Mouse (Mus musculus) lung, postnatal 0 days (tissue): ENCODE measurements at regions not wholly inside any gene's neighbourhood (a gene's known extent, or its start where the extent isn't known, plus 50 kb on each side); places are given as distances from the start of the nearest gene placed in this dataset.
"Not testable (repeated sequence)": the region's sequence is repeated elsewhere in the genome, so short reads cannot be mapped to it uniquely, and the experiment has no call there.

Experiments used
- ATAC-seq: fragments of 200-750 bp; cut with Nextera tagmentation; 2 replicates; pipeline ENCODE4 v1.8.0; 2017; ENCODE audit warnings: moderate library complexity
- DNase-seq: peaks from one replicate; pipeline ENCODE4 v3.0.0-alpha.2; 2016; ENCODE audit warnings: low spot score
- H3K27ac ChIP-seq: fragments of 300-500 bp; sonication (generic); 2 replicates; pipeline ENCODE4 v1.5.1; 2014; ENCODE audit warnings: antibody characterized with exemption, mild to moderate bottlenecking, low read length, mixed read lengths
- H3K27me3 ChIP-seq: fragments of 300-500 bp; sonication (generic); replicated peaks from 2 replicates; pipeline ENCODE4 v1.6.1; 2014; ENCODE audit warnings: low read length, mixed read lengths; ENCODE audit not compliant: insufficient read depth
- H3K36me3 ChIP-seq: fragments of 300-500 bp; sonication (generic); 2 replicates; pipeline ENCODE4 v1.6.1; 2014; ENCODE audit warnings: low read length, mixed read lengths; ENCODE audit not compliant: insufficient read depth
- H3K4me1 ChIP-seq: fragments of 300-500 bp; sonication (generic); 2 replicates; pipeline ENCODE4 v1.6.1; 2014; ENCODE audit warnings: antibody characterized with exemption, low read depth, low read length, mixed read lengths; ENCODE audit not compliant: insufficient read depth
- H3K4me2 ChIP-seq: fragments of 300-500 bp; sonication (generic); replicated peaks from 2 replicates; pipeline ENCODE4 v1.6.1; 2014; ENCODE audit warnings: low read depth, mild to moderate bottlenecking, low read length, moderate library complexity, mixed read lengths
- H3K4me3 ChIP-seq: fragments of 300-500 bp; sonication (generic); 2 replicates; pipeline ENCODE4 v1.5.1; 2014; ENCODE audit warnings: low read depth, low read length
- H3K9ac ChIP-seq: fragments of 300-500 bp; sonication (generic); replicated peaks from 2 replicates; pipeline ENCODE4 v1.6.1; 2014; ENCODE audit warnings: low read depth, mild to moderate bottlenecking
- H3K9me3 ChIP-seq: fragments of 300-500 bp; sonication (generic); 2 replicates; pipeline ENCODE4 v1.6.1; 2016; ENCODE audit warnings: low read length, mixed read lengths
- CTCF ChIP-seq: IDR thresholded peaks from 2 replicates; pipeline ENCODE4 v1.5.1; 2016; ENCODE audit warnings: antibody characterized with exemption, mild to moderate bottlenecking
- EP300 ChIP-seq: IDR thresholded peaks from 2 replicates; pipeline ENCODE4 v1.6.1; 2016; ENCODE audit warnings: antibody characterized with exemption, mild to moderate bottlenecking, control low read depth
- WGBS: fragments of 180-500 bp; shearing (Covaris S2); extraction: QIAGEN DNeasy Blood & Tissue Kit; methylation state at CpG from one replicate; pipeline ENCODE4 v1.1.7; 2014; 5-methylcytosine and 5-hydroxymethylcytosine counted together

DNA sequence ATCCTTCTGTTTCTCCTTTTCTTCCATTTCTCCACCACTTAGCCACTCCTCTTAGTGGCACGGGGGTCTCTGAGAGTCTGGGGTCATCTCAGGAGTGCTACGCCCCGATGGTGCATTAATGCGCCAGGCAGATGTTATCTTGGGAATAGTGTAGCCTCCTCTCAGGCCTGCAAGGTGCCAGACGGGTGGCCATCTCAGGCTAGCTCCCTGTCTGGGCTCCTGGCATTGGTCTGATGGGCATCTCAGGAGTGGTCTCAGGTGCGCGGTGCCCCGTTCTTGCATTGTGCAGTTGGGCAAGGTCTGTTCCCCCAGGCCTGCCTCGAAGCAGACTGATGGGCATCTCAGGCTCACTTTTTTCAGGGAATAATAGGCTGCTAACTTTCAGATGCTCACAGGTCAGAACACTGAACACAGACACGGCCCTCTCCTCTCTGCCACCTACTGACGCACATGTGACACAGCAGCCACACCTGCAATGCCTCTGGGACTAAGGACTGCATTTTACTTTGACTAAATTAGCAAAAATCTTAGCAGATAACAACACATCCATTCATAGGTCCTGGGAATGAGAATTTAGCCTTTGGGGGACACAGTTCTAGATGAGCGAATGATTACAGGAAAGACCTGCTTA is 298.0 kb downstream of the Etnk1 start:
- 68% methylated on average over 12 of the region's 12 CpGs for WGBS

DNA sequence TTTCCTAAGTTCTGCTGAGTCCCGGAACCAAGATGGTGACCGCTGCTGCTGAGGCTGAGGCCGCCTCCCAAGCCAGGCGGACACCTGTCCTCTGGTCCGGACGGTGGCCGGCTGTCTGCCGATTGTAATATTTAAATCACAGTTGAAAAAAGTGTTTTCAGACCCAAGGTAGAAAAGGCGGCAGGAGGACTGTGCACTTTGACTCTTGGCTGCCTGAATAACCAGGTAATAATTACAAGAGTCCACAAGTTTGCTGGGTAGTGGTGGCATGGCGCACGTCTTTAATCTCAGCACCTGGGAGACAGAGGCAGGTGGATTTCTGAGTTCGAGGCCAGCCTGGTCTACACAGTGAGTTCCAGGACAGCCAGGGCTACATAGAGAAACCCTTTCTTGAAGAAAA is 305.7 kb downstream of the Etnk1 start:
- not testable (repeated sequence) for H3K9ac ChIP-seq, H3K4me1 ChIP-seq, DNase-seq, H3K4me3 ChIP-seq, H3K9me3 ChIP-seq, H3K27ac ChIP-seq, ATAC-seq, H3K4me2 ChIP-seq, H3K36me3 ChIP-seq, H3K27me3 ChIP-seq
- whole genome bisulfite sequencing: 95% methylated on average over 9 of the region's 12 CpGs

More for the DNA sequence above, 298.0 kb downstream of the Etnk1 start:
- Histone ChIP-seq H3K9me3 (no peaks in the 10 kb centered on the region), H3K9ac (no peak overlapping the region), H3K4me1 (no peaks in the 10 kb centered on the region), H3K27me3 (no peaks in the 10 kb centered on the region), H3K36me3 (no peaks in the 10 kb centered on the region), H3K4me2 (no peak overlapping the region), H3K27ac (no peak overlapping the region), H3K4me3 (no peak overlapping the region)
- DNase-seq (peak; percentile 35), ATAC-seq (no peak)
- TF ChIP-seq EP300 (no peak), CTCF (peak; percentile 74)

DNA sequence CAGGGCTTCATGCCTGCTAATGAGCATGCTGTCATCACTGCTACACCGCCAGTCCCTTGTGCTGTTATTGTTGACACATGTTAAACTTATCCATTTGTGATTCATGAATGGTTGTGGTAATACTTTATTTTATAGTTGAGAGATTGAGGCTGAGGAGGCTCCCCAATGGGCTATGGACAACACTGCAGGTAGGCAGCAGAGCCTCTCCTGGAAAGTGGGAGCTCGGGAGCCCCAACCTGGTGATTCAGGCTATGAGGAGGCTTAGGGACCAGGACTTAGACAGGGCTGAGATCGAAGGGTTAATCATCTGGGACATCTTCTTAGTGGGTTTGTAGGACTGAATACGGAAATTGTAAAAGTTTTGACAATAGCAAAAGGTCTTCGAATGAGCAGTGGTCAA is 307.4 kb downstream of the Etnk1 start:
- Histone ChIP-seq H3K27ac (no peak overlapping the region), H3K4me3 (no peak overlapping the region), H3K4me2 (no peak overlapping the region), H3K36me3 (no peaks in the 10 kb centered on the region), H3K9ac (no peak overlapping the region), H3K9me3 (no peaks in the 10 kb centered on the region), H3K27me3 (no peaks in the 10 kb centered on the region), H3K4me1 (no peaks in the 10 kb centered on the region)
- no peak for DNase-seq
- TF ChIP-seq EP300: no peak
- TF ChIP-seq CTCF: no peak
- ATAC-seq: no peak
- WGBS: 87% methylated on average over 5 of the region's 5 CpGs

DNA sequence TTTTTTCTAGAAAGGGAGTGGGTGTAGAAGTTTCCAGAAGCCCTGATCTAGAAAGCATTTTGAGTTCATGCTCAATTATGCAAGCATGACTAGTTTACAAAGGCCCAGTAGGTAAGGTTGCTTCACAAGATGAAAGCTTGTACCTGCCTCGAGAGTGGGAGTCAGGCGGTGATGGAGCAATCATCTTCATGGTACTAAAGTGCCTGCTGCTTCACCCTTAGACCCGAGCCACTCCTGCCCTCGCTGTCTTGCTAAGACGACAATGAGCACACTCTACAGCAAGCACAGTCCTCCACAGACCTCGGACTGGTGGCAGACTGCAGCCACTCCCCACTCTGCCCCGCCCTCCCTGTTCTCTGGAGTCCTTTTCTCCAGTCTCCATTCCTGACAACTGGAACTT is 308.3 kb downstream of the Etnk1 start:
- no peak overlapping the region for H3K9ac ChIP-seq
- no peaks in the 10 kb centered on the region for H3K27me3 ChIP-seq
- no peak overlapping the region for H3K4me3 ChIP-seq
- H3K4me1 ChIP-seq: no peaks in the 10 kb centered on the region
- H3K36me3 ChIP-seq: no peaks in the 10 kb centered on the region
- no peaks in the 10 kb centered on the region for H3K9me3 ChIP-seq
- 42% methylated on average over 7 of the region's 7 CpGs for WGBS
- ATAC-seq (peak; percentile 95), DNase-seq (peak; percentile 76)
- 0 out of 2 replicates have a peak overlapping the region, but pooled peaks have one; percentile 26 for H3K27ac ChIP-seq
- peak; percentile 71 for TF ChIP-seq EP300
- no peak for TF ChIP-seq CTCF
- no peak overlapping the region for H3K4me2 ChIP-seq

DNA sequence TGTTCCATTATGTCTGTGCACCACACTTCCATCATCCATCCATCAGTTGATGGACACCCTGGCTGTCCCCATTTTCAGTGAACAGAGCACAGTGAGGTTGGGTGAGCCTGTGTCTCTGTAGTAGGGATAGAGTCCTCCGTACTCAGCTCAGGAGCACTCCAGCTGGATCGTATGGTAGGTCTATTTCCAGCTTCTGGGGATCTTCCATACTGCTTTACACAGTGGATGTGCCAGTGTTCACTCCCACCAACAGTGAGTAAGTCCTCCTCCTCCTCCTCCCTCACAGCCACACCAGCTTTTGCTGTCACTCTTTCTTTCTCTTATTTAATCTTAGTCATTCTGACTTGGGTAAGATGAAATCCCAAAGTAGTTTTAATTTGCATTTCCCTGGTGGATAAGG is 310.4 kb downstream of the Etnk1 start:
- no peak overlapping the region for H3K4me2 ChIP-seq
- no peak overlapping the region for H3K4me3 ChIP-seq
- ATAC-seq (no peak), DNase-seq (no peak)
- H3K4me1 ChIP-seq: no peaks in the 10 kb centered on the region
- WGBS: 98% methylated on average over 2 of the region's 2 CpGs
- H3K27ac ChIP-seq: no peak overlapping the region
- H3K9ac ChIP-seq: no peak overlapping the region
- TF ChIP-seq EP300 (no peak), CTCF (no peak)
- H3K36me3 ChIP-seq: no peaks in the 10 kb centered on the region
- H3K27me3 ChIP-seq: no peaks in the 10 kb centered on the region
- H3K9me3 ChIP-seq: no peaks in the 10 kb centered on the region

DNA sequence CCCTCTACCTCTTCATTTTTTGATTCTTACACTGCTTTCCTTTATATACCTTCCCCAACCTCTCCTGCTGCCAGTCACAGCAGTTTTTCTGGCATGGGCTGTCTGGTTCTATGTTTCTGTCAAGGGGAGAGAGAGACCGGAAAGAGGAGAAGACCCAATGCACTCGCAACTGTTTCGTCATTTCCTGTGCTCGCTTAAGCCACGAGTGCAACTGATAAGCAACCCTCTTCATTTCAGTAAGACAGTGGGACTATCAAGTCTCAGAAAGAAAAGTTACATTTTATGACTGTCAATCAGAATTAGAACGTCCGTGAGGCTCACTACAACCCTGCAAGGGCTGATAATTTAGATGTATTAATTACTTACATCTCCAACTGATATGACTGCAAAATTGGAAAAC is 312.2 kb downstream of the Etnk1 start:
- Histone ChIP-seq H3K4me3 (no peak overlapping the region), H3K27me3 (no peaks in the 10 kb centered on the region), H3K9ac (no peak overlapping the region), H3K9me3 (no peaks in the 10 kb centered on the region), H3K4me2 (no peak overlapping the region), H3K36me3 (no peaks in the 10 kb centered on the region), H3K4me1 (no peaks in the 10 kb centered on the region), H3K27ac (no peak overlapping the region)
- no peak for ATAC-seq
- WGBS: 25% methylated on average over 7 of the region's 7 CpGs
- peak; percentile 13 for DNase-seq
- TF ChIP-seq CTCF (no peak), EP300 (no peak)
